Mouse (Mus musculus) frontal cortex, adult 2 months (tissue): ENCODE measurements around the gene Gm15294. TPM values are rescaled to one million over a fixed set of nuclear protein-coding genes. Genes with fewer than 3 reads are reported as not detected.

Experiments used
- DNase-seq, 2 experiments: peaks; one replicate each; pipeline ENCODE4 v3.0.0; 2022; ENCODE audit warnings: low spot score in 1 of 2; ENCODE audit errors: extremely low spot score in 1 of 2
- polyA plus RNA-seq: library from polyadenylated mRNA; depleted of rRNA; stranded (reverse); fragments of >200 nt; gene quantifications from 2 replicates; pipeline ENCODE4 v1.2.3, GENCODE M21; 2012; rRNA removed

Gm15294 gene
- not detected in 2 replicates for polyA plus RNA-seq

- no peak for DNase-seq
These were observed at the start of gene Gm15294 for GRCm38 (mm10) chrX:141875135-141875534. Gene Gm15294, minus strand, starts transcription at chrX:141875235.

- DNase-seq, result no peak
These were observed 9.5 kb upstream of the Gm15294 start for GRCm38 (mm10) chrX:141884336-141885048.

- no peak for DNase-seq
These were observed 1.0 kb downstream of the Gm15294 start for GRCm38 (mm10) chrX:141874024-141874423.

- no peak for DNase-seq
These were observed 1.4 kb downstream of the Gm15294 start for GRCm38 (mm10) chrX:141873597-141873996.

- no peak for DNase-seq
These were observed 19.2 kb downstream of the Gm15294 start for GRCm38 (mm10) chrX:141855684-141856396.

Other genes starting within 250 kb of the Gm15294 start
- gene Irs4, start 150.0 kb downstream of the Gm15294 start, polyA plus RNA-seq, result 0.10 and 0.13 TPM in 2 replicates